In the genomic region with DNA sequence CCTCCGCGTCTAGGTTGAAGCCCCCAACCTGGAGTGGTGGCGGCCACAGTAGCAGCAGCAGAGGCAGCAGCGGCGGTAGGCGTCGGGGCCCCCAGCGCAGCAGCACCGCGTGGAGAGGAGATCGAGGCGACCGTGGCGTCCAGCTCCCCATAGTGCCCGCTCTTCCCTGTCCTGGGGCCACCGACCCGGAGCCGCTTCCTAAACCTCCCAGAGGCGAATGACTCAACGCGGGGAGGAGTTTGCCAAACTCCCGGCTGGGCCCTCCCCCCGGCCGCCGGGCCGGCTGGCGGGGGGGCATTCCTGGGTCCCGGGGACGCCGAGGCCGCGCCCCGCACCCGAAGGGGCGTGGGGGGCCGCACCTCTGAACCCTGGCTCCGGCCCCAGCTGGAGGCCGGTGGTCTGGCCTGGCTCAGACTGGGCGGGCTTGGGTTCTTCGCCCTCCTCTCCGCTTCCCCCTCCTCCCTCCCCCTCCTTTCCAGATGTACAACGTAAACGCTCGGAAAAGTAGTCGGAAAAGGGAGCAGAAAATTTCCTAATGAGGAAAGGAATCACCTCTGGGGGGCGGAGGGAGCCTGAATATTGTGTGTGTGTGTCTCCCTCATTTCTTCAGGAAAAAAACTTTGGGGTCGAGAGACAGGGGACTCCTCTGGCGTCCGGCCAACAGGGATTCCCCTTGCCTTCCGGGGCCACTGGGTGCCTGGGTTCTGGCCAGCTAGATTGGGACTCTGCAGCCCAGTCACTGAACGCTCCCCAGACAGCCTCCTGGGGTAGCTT, we compare ENCODE assay signal across 8 mouse cellular contexts. TPM values are rescaled to one million over a fixed set of nuclear protein-coding genes. Genes with fewer than 3 reads are reported as not detected.
DNase-seq lines count a peak whose midpoint lies in the region; ATAC-seq and TF ChIP-seq lines count a peak whose summit lies in the region.

A gene (minus strand): TSS at position 388 of the 774 bp plus-strand sequence.

- peak within 1 kb of the TSS; percentile 94 for H3K9ac ChIP-seq in embryonic facial prominence, embryonic 14.5 days (ENCODE audit: low read depth, low read length)
- H3K9ac ChIP-seq in heart, embryonic 15.5 days, result peak within 1 kb of the TSS; percentile 99

- no peak for TF ChIP-seq CTCF in small intestine, adult 2 months (IDR thresholded peaks at IDR 0.05; ENCODE audit: extremely low read depth, insufficient read length, insufficient replicate concordance, low read depth, low read length)

- TF ChIP-seq POLR2A in small intestine, adult 2 months (IDR thresholded peaks at IDR 0.05; ENCODE audit: low read depth, low read length), result peak; percentile 80; the same call in 1 of the 2 replicates

- WGBS in embryonic facial prominence, embryonic 14.5 days, result 0% methylated on average over 20 of the region's 51 CpGs
- WGBS in heart, embryonic 15.5 days, result under 1% methylated on average over 51 of the region's 51 CpGs
- WGBS in small intestine, adult 2 months, result under 1% methylated on average over 51 of the region's 51 CpGs

- no peaks in the 10 kb centered on the region for H3K9me3 ChIP-seq in embryonic facial prominence, embryonic 14.5 days (ENCODE audit: control insufficient read depth, low read length)
- no peaks in the 10 kb centered on the region for H3K9me3 ChIP-seq in heart, embryonic 15.5 days (replicated peaks)

- H3K4me3 ChIP-seq in embryonic facial prominence, embryonic 14.5 days (ENCODE audit: low read depth, low read length), result peak within 1 kb of the TSS; percentile 99
- H3K4me3 ChIP-seq in heart, embryonic 15.5 days, result peak within 1 kb of the TSS; percentile 91
- H3K4me3 ChIP-seq in small intestine, adult 2 months (ENCODE audit: low read depth, low read length), result peak within 1 kb of the TSS; percentile 74

- peak within 1 kb of the TSS; percentile 78 for H3K4me2 ChIP-seq in embryonic facial prominence, embryonic 14.5 days (ENCODE audit: low read depth, low read length)
- peak within 1 kb of the TSS; percentile 70 for H3K4me2 ChIP-seq in heart, embryonic 15.5 days

- H3K27ac ChIP-seq in embryonic facial prominence, embryonic 14.5 days (replicated peaks; ENCODE audit: low read depth, low read length), result peak within 1 kb of the TSS; percentile 93
- H3K27ac ChIP-seq in heart, embryonic 15.5 days, result peak within 1 kb of the TSS; percentile 95
- H3K27ac ChIP-seq in small intestine, adult 2 months (ENCODE audit: insufficient read depth, low read depth, low read length), result peak within 1 kb of the TSS; percentile 59

- H3K27me3 ChIP-seq in embryonic facial prominence, embryonic 14.5 days (replicated peaks; ENCODE audit: control insufficient read depth, insufficient read depth, low read length), result no peaks in the 10 kb centered on the region
- no peaks in the 10 kb centered on the region for H3K27me3 ChIP-seq in heart, embryonic 15.5 days
- 0 out of 2 replicates have a peak, but pooled peaks cover 6% of the 10 kb centered on the region for H3K27me3 ChIP-seq in small intestine, adult 2 months (ENCODE audit: control insufficient read depth, insufficient read depth, low read length)

- no peaks in the 10 kb centered on the region for H3K36me3 ChIP-seq in embryonic facial prominence, embryonic 14.5 days (ENCODE audit: control insufficient read depth, insufficient read depth, low read length)
- H3K36me3 ChIP-seq in heart, embryonic 15.5 days, result no peaks in the 10 kb centered on the region
- no peaks in the 10 kb centered on the region for H3K36me3 ChIP-seq in small intestine, adult 2 months (ENCODE audit: control insufficient read depth, insufficient read depth, low read length)

- ATAC-seq in embryonic facial prominence, embryonic 14.5 days (ENCODE audit: low read depth), result peak; percentile 80
- peak; percentile 81 for ATAC-seq in heart, embryonic 15.5 days (replicated peaks; ENCODE audit: insufficient number of reproducible peaks, insufficient read depth, low FRiP score, low read depth)
- ATAC-seq in megakaryocyte, adult 5-6 weeks (ENCODE audit: poor library complexity, severe bottlenecking), result peak; percentile 48

- peak; percentile 45 for DNase-seq in right cerebral cortex, postnatal 4 days
- DNase-seq in right cerebral cortex, adult 2 months (ENCODE audit: low spot score in 2 of 2), result no peak
- DNase-seq in embryonic facial prominence, embryonic 14.5 days (ENCODE audit: low spot score), result peak; percentile 82
- peak; percentile 83 for DNase-seq in kidney, postnatal 14 days
- no peak for DNase-seq in layer of hippocampus, postnatal 14 days (ENCODE audit: low spot score in 2 of 2)

- peaks cover 17% of the 10 kb centered on the region for H3K4me1 ChIP-seq in embryonic facial prominence, embryonic 14.5 days (ENCODE audit: control insufficient read depth, insufficient read depth, low read length)
- peaks cover 53% of the 10 kb centered on the region for H3K4me1 ChIP-seq in heart, embryonic 15.5 days (replicated peaks)
- H3K4me1 ChIP-seq in small intestine, adult 2 months (ENCODE audit: control insufficient read depth, insufficient read depth, insufficient read length, low read length), result peaks cover 6% of the 10 kb centered on the region

RNA-seq across cellular contexts. Expression of the gene that starts here (rescaled TPM):
- 63.4 TPM in 2 replicates for polyA plus RNA-seq in embryonic facial prominence, embryonic 14.5 days (2014; fragmentation: Nextera tagmentation; extraction: Ambion mirVana)
- 62.4 and 70.8 TPM in 2 replicates for polyA plus RNA-seq in heart, embryonic 15.5 days (2015; fragmentation: Nextera tagmentation; extraction: Ambion mirVana)
- total RNA-seq in megakaryocyte, adult 5-6 weeks (2015), result 18.4 and 21.4 TPM in 2 replicates
- total RNA-seq in megakaryocyte, adult 5-6 weeks (2017), result 8.3 and 9.5 TPM in 2 replicates
- 8.8 and 9.4 TPM in 2 replicates for polyA plus RNA-seq in small intestine, adult 2 months (2012; rRNA removed)
- 1 to 10 TPM; 3.4 to 5.8 TPM for total RNA-seq in layer of hippocampus, postnatal 14 days (2021)

Comparison
In these comparisons a context has a peak if more than half of its experiments do, and no peak if none do; other contexts are left out.
1. DNase-seq: peak in right cerebral cortex, postnatal 4 days (single experiment), embryonic facial prominence, embryonic 14.5 days (single experiment) and kidney, postnatal 14 days (single experiment); none in right cerebral cortex, adult 2 months (0 of 2) and layer of hippocampus, postnatal 14 days (0 of 2).
2. Peak in every context shown above with its lines, with median percentiles within 50 percentile points of each other: ATAC-seq, H3K27ac ChIP-seq and H3K4me3 ChIP-seq.